Comparison of ENCODE assay signal across 24 mouse cellular contexts in the genomic region with DNA sequence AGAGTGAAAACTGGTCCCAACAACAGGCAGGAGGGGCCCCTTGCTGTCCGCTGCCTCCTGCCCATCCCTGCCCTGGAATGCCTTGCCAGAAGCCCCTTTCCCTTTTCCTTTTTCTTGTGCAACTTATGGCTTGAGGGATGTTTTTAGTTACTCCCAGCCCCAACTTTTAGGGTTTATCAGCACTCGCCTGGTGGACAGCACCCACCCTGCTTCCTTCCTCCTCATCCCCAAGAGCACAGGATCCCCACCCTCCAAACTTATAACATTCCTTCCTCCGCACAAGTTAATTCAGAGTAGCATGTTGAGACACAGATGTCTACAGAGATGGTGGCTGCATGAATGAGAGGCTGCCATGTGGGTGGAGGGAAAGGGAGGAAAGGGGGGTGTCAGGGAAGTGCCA.
DNase-seq lines count a peak whose midpoint lies in the region; ATAC-seq and TF ChIP-seq lines count a peak whose summit lies in the region.
"Had no signal": no experiment of that assay in that cellular context is flagged by ENCODE, and none has a peak within 500 bp of the region (broad histone marks: within the 10 kb centered on the region; RNA-seq: fewer than 3 reads in every experiment).

No protein-coding gene starts in this region.

- peak overlapping the region; percentile 70 for H3K27ac ChIP-seq in gastrocnemius, adult 2 months
- H3K27ac ChIP-seq in limb, embryonic 14.5 days (replicated peaks; ENCODE audit: low read depth, low read length): no peak overlapping the region
- H3K27ac ChIP-seq in limb, embryonic 10.5 days: no peak overlapping the region
- no peak overlapping the region for H3K27ac ChIP-seq in embryonic facial prominence, embryonic 10.5 days (replicated peaks)
- H3K27ac ChIP-seq: embryonic facial prominence, embryonic 12.5 days; embryonic facial prominence, embryonic 15.5 days; forebrain, embryonic 12.5 days; forebrain, embryonic 15.5 days; heart, adult 2 months; hindbrain, embryonic 12.5 days; hindbrain, embryonic 15.5 days had no signal

- H3K4me1 ChIP-seq in limb, embryonic 14.5 days (ENCODE audit: control insufficient read depth, insufficient read depth, low read length): peaks cover 11% of the 10 kb centered on the region
- peaks cover 15% of the 10 kb centered on the region for H3K4me1 ChIP-seq in limb, embryonic 10.5 days
- H3K4me1 ChIP-seq in embryonic facial prominence, embryonic 10.5 days: 0 out of 2 replicates have a peak, but pooled peaks cover 9% of the 10 kb centered on the region

- H3K36me3 ChIP-seq in limb, embryonic 14.5 days (ENCODE audit: control insufficient read depth, insufficient read depth, low read length): no peaks in the 10 kb centered on the region
- H3K36me3 ChIP-seq in limb, embryonic 10.5 days: no peaks in the 10 kb centered on the region
- 0 out of 2 replicates have a peak, but pooled peaks cover 5% of the 10 kb centered on the region for H3K36me3 ChIP-seq in embryonic facial prominence, embryonic 10.5 days (replicated peaks)
- H3K36me3 ChIP-seq: embryonic facial prominence, embryonic 12.5 days; forebrain, embryonic 12.5 days; forebrain, embryonic 15.5 days; hindbrain, embryonic 12.5 days; hindbrain, embryonic 15.5 days had no signal

- no peak for TF ChIP-seq POLR2A in limb, embryonic 14.5 days (IDR thresholded peaks at IDR 0.05; ENCODE audit: borderline replicate concordance, extremely low read depth, insufficient read depth, insufficient read length)

- intact Hi-C loops in gastrocnemius, adult 2 months (cut with DNase I): no loop called here

- H3K4me3 ChIP-seq in gastrocnemius, adult 2 months: no peak overlapping the region
- H3K4me3 ChIP-seq in limb, embryonic 14.5 days (replicated peaks; ENCODE audit: low read length): no peak overlapping the region
- no peak overlapping the region for H3K4me3 ChIP-seq in limb, embryonic 10.5 days
- no peak overlapping the region for H3K4me3 ChIP-seq in embryonic facial prominence, embryonic 10.5 days
- H3K4me3 ChIP-seq: embryonic facial prominence, embryonic 12.5 days; embryonic facial prominence, embryonic 15.5 days; erythroblast, embryonic 14.5 days; forebrain, embryonic 12.5 days; forebrain, embryonic 15.5 days; heart, adult 2 months; hindbrain, embryonic 12.5 days; hindbrain, embryonic 15.5 days had no signal

- TF ChIP-seq CTCF in gastrocnemius, adult 2 months (IDR thresholded peaks at IDR 0.05): no peak

- no peak for DNase-seq in gastrocnemius, adult 2 months
- DNase-seq in gastrocnemius, postnatal 4 days (ENCODE audit: low spot score in 2 of 2): no peak
- peak; percentile 28 for DNase-seq in limb, embryonic 14.5 days (ENCODE audit: low spot score)
- no peak for DNase-seq in limb, embryonic 10.5 days (ENCODE audit: low spot score)
- DNase-seq in R1 (ENCODE audit: low read depth, low spot score): peak; percentile 56
- no peak for DNase-seq in embryonic facial prominence, embryonic 10.5 days (ENCODE audit: low spot score)
- DNase-seq in embryo, embryonic 11 days: no peak
- DNase-seq: adrenal gland, adult 2 months; adrenal gland, postnatal 14 days; cerebellum, adult 11 months; cerebellum, adult 2 months; cerebellum, adult 9-11 months; cerebellum, postnatal 25 days; gastrocnemius, postnatal 14 days; heart, adult 2 months had no signal

- H3K27me3 ChIP-seq in limb, embryonic 14.5 days (ENCODE audit: control insufficient read depth, insufficient read depth, low read length): no peaks in the 10 kb centered on the region
- H3K27me3 ChIP-seq in limb, embryonic 10.5 days (ENCODE audit: low read depth, poor library complexity, severe bottlenecking): no peaks in the 10 kb centered on the region
- no peaks in the 10 kb centered on the region for H3K27me3 ChIP-seq in embryonic facial prominence, embryonic 10.5 days (replicated peaks; ENCODE audit: low read depth, poor library complexity, severe bottlenecking)
- H3K27me3 ChIP-seq: embryonic facial prominence, embryonic 12.5 days; embryonic facial prominence, embryonic 15.5 days; forebrain, embryonic 15.5 days; hindbrain, embryonic 12.5 days; hindbrain, embryonic 15.5 days had no signal

- 54% methylated on average over 3 of the region's 3 CpGs for WGBS in limb, embryonic 14.5 days
- 73% methylated on average over 3 of the region's 3 CpGs for WGBS in limb, embryonic 10.5 days
- 69% methylated on average over 3 of the region's 3 CpGs for WGBS in embryonic facial prominence, embryonic 10.5 days

- no peak overlapping the region for H3K4me2 ChIP-seq in limb, embryonic 14.5 days (replicated peaks; ENCODE audit: low read depth, low read length, severe bottlenecking)
- H3K4me2 ChIP-seq: embryonic facial prominence, embryonic 12.5 days; embryonic facial prominence, embryonic 15.5 days; forebrain, embryonic 12.5 days; forebrain, embryonic 15.5 days; heart, embryonic 11.5 days; hindbrain, embryonic 12.5 days; hindbrain, embryonic 15.5 days had no signal

- no peaks in the 10 kb centered on the region for H3K9me3 ChIP-seq in limb, embryonic 14.5 days (ENCODE audit: control insufficient read depth, low read length)
- H3K9me3 ChIP-seq in limb, embryonic 10.5 days (replicated peaks): no peaks in the 10 kb centered on the region
- H3K9me3 ChIP-seq in embryonic facial prominence, embryonic 10.5 days: no peaks in the 10 kb centered on the region
- H3K9me3 ChIP-seq: embryonic facial prominence, embryonic 12.5 days; embryonic facial prominence, embryonic 15.5 days; forebrain, embryonic 12.5 days; forebrain, embryonic 15.5 days; hindbrain, embryonic 12.5 days; hindbrain, embryonic 15.5 days had no signal

- ATAC-seq in limb, embryonic 14.5 days (ENCODE audit: low FRiP score, low read depth): no peak
- peak; percentile 56 for ATAC-seq in megakaryocyte progenitor cell, adult 5-6 weeks (replicated peaks; ENCODE audit: poor library complexity)
- ATAC-seq: forebrain, embryonic 15.5 days had no signal

- H3K9ac ChIP-seq in limb, embryonic 14.5 days (ENCODE audit: low read depth, low read length, severe bottlenecking): no peak overlapping the region
- H3K9ac ChIP-seq: embryonic facial prominence, embryonic 12.5 days; embryonic facial prominence, embryonic 15.5 days; forebrain, embryonic 12.5 days; forebrain, embryonic 15.5 days; hindbrain, embryonic 12.5 days; hindbrain, embryonic 15.5 days had no signal

Comparison
In these comparisons a context has a peak if more than half of its experiments do, and no peak if none do; other contexts are left out.
1. DNase-seq: peak in limb, embryonic 14.5 days (single experiment) and R1 (single experiment); none in gastrocnemius, adult 2 months (single experiment), gastrocnemius, postnatal 4 days (0 of 2), limb, embryonic 10.5 days (single experiment), embryonic facial prominence, embryonic 10.5 days (single experiment) and embryo, embryonic 11 days (single experiment).